Mouse (Mus musculus): Measurements from ENCODE around the gene Usp11. TPM values are rescaled to one million over a fixed set of nuclear protein-coding genes. Genes with fewer than 3 reads are reported as not detected.

Gene Usp11
- 82.2 and 87.4 TPM in 2 replicates for polyA plus RNA-seq (2012; rRNA removed)

DNA sequence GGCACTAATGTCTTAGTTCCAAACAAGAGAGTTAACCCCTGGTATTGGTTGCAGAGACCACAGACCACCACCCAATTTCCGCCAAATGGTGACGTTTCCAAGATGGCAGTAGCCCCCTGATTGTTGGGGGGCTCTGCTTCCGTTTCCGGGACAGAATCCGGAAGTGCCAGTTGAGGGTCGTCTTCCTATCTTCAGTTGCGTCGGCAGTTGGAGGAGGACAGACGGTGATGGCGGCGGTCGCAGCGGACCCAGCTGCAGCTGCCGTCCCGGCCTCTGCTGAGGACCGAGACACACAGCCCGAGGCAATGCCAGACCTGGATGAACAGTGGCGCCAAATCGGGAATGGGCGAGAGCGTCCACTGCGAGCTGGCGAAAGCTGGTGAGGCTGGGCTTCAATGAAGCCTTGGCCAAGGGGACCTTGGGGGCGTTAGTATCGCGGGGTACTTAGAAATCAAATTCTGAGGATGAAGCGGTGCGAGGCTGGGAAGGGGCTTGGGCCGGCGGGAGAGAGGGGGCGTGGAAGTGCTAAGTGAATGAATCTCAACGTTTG lies at the start of gene Usp11:
Gene Usp11, plus strand, starts transcription at position 166 of the 550 bp plus-strand sequence.

DNA sequence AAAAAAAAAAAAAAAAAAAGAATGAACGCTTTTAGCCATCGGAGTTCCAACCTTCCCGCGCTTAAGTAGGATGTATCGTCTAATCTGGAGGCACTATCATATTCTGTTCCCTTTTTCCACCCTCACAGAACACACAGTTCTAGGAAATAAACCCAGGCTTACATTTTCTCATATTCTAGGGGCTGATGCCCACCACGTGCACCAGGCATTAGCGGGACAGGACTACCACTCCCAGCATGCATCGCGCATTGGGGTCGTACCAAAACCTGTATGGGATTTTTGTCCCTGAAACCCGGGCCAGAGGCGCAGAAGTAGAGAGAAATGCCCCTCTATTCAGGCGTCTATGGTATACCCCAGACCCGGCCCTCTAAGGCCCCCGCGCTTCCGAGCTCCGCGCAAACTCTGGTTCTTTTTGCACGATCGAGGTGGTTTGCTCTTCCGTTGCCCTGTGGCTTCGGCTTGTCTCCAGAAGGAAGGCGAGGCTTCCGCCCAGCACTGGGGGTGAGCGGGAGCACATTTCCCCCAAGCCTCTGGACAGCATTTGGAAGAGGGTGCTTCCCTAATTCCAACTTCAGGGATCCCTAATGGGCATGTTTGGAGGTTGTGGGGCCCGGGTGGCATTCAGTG lies 45.6 kb upstream of the Usp11 start, which contains the start of gene Uba1:
Gene Uba1, plus strand, starts transcription at position 301 of the 627 bp plus-strand sequence.

DNA sequence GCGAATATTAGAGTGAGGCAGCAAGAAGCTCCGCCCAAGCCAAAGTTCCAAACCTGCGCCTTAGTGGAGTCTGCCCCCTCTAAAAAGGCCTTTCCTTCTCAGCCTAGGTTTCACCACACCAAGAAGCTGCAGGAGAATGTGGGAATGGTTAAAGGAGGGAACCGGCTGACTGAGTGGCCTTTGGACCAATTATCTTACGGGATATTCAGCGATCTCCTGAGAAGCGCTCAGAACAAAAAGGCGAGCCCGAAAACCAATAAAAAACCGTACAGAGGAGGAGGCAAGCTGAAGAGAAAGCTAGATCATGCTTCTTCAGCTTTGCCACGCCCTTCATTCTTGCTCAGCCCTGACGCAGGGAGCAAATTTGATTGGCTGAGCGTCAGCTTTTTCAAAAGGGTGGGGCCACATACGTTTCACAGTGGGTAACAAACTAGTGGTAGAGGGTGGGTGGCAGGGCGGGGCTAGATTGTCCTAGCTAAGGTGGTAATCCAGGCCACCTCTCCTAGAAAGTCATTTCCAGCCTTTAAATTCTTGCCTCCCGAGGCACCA lies 16.1 kb upstream of the Usp11 start, which contains the start of gene Cdk16:
Gene Cdk16, plus strand, starts transcription at position 436 of the 549 bp plus-strand sequence.

Other genes with a start within 250 kb of the Usp11 start
- 1.1 and 2.9 TPM in 2 replicates for gene Rgn, start 154.1 kb upstream of the Usp11 start, polyA plus RNA-seq (2012; rRNA removed)
- gene Rbm10, start 86.4 kb upstream of the Usp11 start, polyA plus RNA-seq (2012; rRNA removed) = 63.4 and 86.4 TPM in 2 replicates
- 187 and 251 TPM in 2 replicates for gene Ndufb11, start 86.3 kb upstream of the Usp11 start, polyA plus RNA-seq (2012; rRNA removed)
- 263 and 292 TPM in 2 replicates for gene Uba1, start 45.6 kb upstream of the Usp11 start, polyA plus RNA-seq (2012; rRNA removed)
- gene Cdk16, start 16.0 kb upstream of the Usp11 start, polyA plus RNA-seq (2012; rRNA removed) = 120 and 194 TPM in 2 replicates
- gene Araf, start 93.9 kb downstream of the Usp11 start, polyA plus RNA-seq (2012; rRNA removed) = 110 and 145 TPM in 2 replicates
- gene Timp1, start 166.3 kb downstream of the Usp11 start, polyA plus RNA-seq (2012; rRNA removed) = 6.4 and 13.3 TPM in 2 replicates
- gene Syn1, start 217.1 kb downstream of the Usp11 start, polyA plus RNA-seq (2012; rRNA removed) = 6.0 and 6.4 TPM in 2 replicates
- 20.5 and 23.8 TPM in 2 replicates for gene Cfp, start 227.6 kb downstream of the Usp11 start, polyA plus RNA-seq (2012; rRNA removed)
- 13.7 and 21.4 TPM in 2 replicates for gene Elk1, start 246.7 kb downstream of the Usp11 start, polyA plus RNA-seq (2012; rRNA removed)

Data from central nervous system, embryonic 11.5 days (tissue).